Comparison of ENCODE assay signal across 9 mouse cellular contexts in the genomic region with DNA sequence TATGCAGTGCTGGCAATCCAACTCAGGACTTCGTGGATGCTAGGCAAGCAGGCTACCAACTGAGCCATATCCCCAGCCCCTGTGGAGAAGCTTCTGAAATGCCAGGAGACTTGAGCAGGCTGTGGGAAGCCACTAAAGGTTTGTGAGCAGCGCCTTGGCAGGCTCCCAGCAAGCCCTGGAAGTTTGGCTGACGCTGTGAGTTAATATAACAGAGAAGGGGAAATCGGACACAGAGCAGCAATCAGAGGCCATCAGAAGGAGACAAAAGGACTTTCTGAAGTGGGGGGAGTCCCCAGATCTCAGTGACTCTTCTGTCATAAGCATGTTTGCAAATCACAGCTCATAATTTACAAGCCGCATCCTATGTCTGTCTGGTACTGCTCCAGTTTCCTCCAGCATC.
DNase-seq lines count a peak whose midpoint lies in the region; ATAC-seq and TF ChIP-seq lines count a peak whose summit lies in the region.
"Had no signal": no experiment of that assay in that cellular context is flagged by ENCODE, and none has a peak within 500 bp of the region (broad histone marks: within the 10 kb centered on the region; RNA-seq: fewer than 3 reads in every experiment).

No protein-coding gene starts in this region.

- WGBS in intestine, embryonic 14.5 days, result 44% methylated on average over 5 of the region's 5 CpGs
- 62% methylated on average over 5 of the region's 5 CpGs for WGBS in intestine, embryonic 15.5 days

- no peak overlapping the region for H3K4me2 ChIP-seq in intestine, embryonic 14.5 days (ENCODE audit: low read length)
- no peak overlapping the region for H3K4me2 ChIP-seq in intestine, embryonic 15.5 days (replicated peaks)

- H3K27me3 ChIP-seq in intestine, embryonic 14.5 days (replicated peaks; ENCODE audit: control insufficient read depth, insufficient read depth, low read length), result 0 out of 2 replicates have a peak, but pooled peaks cover 2% of the 10 kb centered on the region
- H3K27me3 ChIP-seq in intestine, embryonic 15.5 days (replicated peaks), result no peaks in the 10 kb centered on the region; the same call in 1 of the 2 replicates

- no peak for TF ChIP-seq CTCF in gastrocnemius, adult 2 months (IDR thresholded peaks at IDR 0.05)

- no peak overlapping the region for H3K9ac ChIP-seq in intestine, embryonic 14.5 days (ENCODE audit: low read length)
- no peak overlapping the region for H3K9ac ChIP-seq in intestine, embryonic 15.5 days

- ATAC-seq in intestine, embryonic 14.5 days (replicated peaks; ENCODE audit: low FRiP score, low TSS enrichment, low read depth), result no peak
- no peak for ATAC-seq in intestine, embryonic 15.5 days
- no peak for ATAC-seq in granulocyte monocyte progenitor cell, adult 5-6 weeks (replicated peaks; ENCODE audit: poor library complexity, severe bottlenecking)

- no peaks in the 10 kb centered on the region for H3K36me3 ChIP-seq in intestine, embryonic 14.5 days (ENCODE audit: control insufficient read depth, insufficient read depth, low read length)
- H3K36me3 ChIP-seq in intestine, embryonic 15.5 days, result no peaks in the 10 kb centered on the region

- intact Hi-C loops in gastrocnemius, adult 2 months (cut with DNase I), result no loop called here
- intact Hi-C loops in left cerebral cortex, postnatal 4 days (cut with DNase I), result no loop called here

- H3K4me1 ChIP-seq in intestine, embryonic 14.5 days (replicated peaks; ENCODE audit: control insufficient read depth, insufficient read depth, low read length), result no peaks in the 10 kb centered on the region
- H3K4me1 ChIP-seq in intestine, embryonic 15.5 days (replicated peaks), result no peaks in the 10 kb centered on the region

- no peak overlapping the region for H3K27ac ChIP-seq in intestine, embryonic 14.5 days (ENCODE audit: low read depth)
- no peak overlapping the region for H3K27ac ChIP-seq in intestine, embryonic 15.5 days
- H3K27ac ChIP-seq in gastrocnemius, adult 2 months, result no peak overlapping the region

- no peaks in the 10 kb centered on the region for H3K9me3 ChIP-seq in intestine, embryonic 14.5 days (ENCODE audit: control insufficient read depth, low read length)
- no peaks in the 10 kb centered on the region for H3K9me3 ChIP-seq in intestine, embryonic 15.5 days

- H3K4me3 ChIP-seq in intestine, embryonic 14.5 days (ENCODE audit: low read depth, low read length), result no peak overlapping the region
- H3K4me3 ChIP-seq in intestine, embryonic 15.5 days (replicated peaks), result no peak overlapping the region
- no peak overlapping the region for H3K4me3 ChIP-seq in gastrocnemius, adult 2 months
- H3K4me3 ChIP-seq: myocyte had no signal

- DNase-seq in intestine, embryonic 14.5 days (ENCODE audit: low spot score), result peak; percentile 57
- DNase-seq in adrenal gland, postnatal 25 days, result peak; percentile 50
- peak; percentile 75 for DNase-seq in gastrocnemius, adult 2 months
- DNase-seq in left cerebral cortex, postnatal 4 days, result peak; percentile 74
- DNase-seq in natural killer cell, adult 2 months (ENCODE audit: low spot score in 2 of 2), result no peak
- DNase-seq in spleen, postnatal 36 days (ENCODE audit: low spot score in 2 of 2), result no peak

Comparison
In these comparisons a context has a peak if more than half of its experiments do, and no peak if none do; other contexts are left out.
1. DNase-seq: peak in intestine, embryonic 14.5 days (single experiment), adrenal gland, postnatal 25 days (single experiment), gastrocnemius, adult 2 months (single experiment) and left cerebral cortex, postnatal 4 days (single experiment); none in natural killer cell, adult 2 months (0 of 2) and spleen, postnatal 36 days (0 of 2).